Mouse (Mus musculus) hindbrain, embryonic 10.5 days (tissue): Measurements from ENCODE around the gene Mri1. TPM values are rescaled to one million over a fixed set of nuclear protein-coding genes. Genes with fewer than 3 reads are reported as not detected.

Experiments
- microRNA counts: library from miRNA; unstranded; fragments of <30 nt; microRNA quantifications from one replicate; lab custom pipeline; 2017
- polyA plus RNA-seq: library from polyadenylated mRNA; unstranded; fragments of >200 nt; fragmentation: Nextera tagmentation; extraction: Ambion mirVana; gene quantifications from 2 replicates; pipeline ENCODE4 v1.2.1, GENCODE M21; 2016

The Mri1 gene
- polyA plus RNA-seq, 1 experiment from 2014 or later: 65.3 TPM

MicroRNA genes within 50 kb of the gene (microRNA counts, 519-probe panel; counts per million panel counts)
- microRNA mmu-miR-23a (lab: Ali Mortazavi, UCI): 2,824 counts per million, percentile 81 among the panel's probes with 10 or more counts
- microRNA mmu-miR-27a (lab: Ali Mortazavi, UCI): 4,404 counts per million, percentile 91 among the panel's probes with 10 or more counts

Other genes with a start within 250 kb of the Mri1 start
- 0.86 TPM in 1 of 2 replicates, not detected in the other for gene 2210011C24Rik, start 245.2 kb downstream of the Mri1 start, polyA plus RNA-seq
- gene Palm3, start 235.9 kb downstream of the Mri1 start, polyA plus RNA-seq: 9.2 and 10.0 TPM in 2 replicates
- gene Il27ra, start 214.7 kb downstream of the Mri1 start, polyA plus RNA-seq: 0.24 and 0.30 TPM in 2 replicates
- 0.69 TPM in 1 of 2 replicates, not detected in the other for gene Rln3, start 212.3 kb downstream of the Mri1 start, polyA plus RNA-seq
- gene Gm10643, start 192.2 kb downstream of the Mri1 start, polyA plus RNA-seq: 1.5 and 1.8 TPM in 2 replicates
- gene Rfx1, start 190.5 kb downstream of the Mri1 start, polyA plus RNA-seq: 8.5 and 9.2 TPM in 2 replicates
- 16.7 and 19.2 TPM in 2 replicates for gene Dcaf15, start 152.6 kb downstream of the Mri1 start, polyA plus RNA-seq
- gene Podnl1, start 131.3 kb downstream of the Mri1 start, polyA plus RNA-seq: 0.13 TPM in 1 of 2 replicates, not detected in the other
- gene Cc2d1a, start 109.4 kb downstream of the Mri1 start, polyA plus RNA-seq: 18.2 and 19.0 TPM in 2 replicates
- 2.1 TPM in 2 replicates for gene 4930432K21Rik, start 109.3 kb downstream of the Mri1 start, polyA plus RNA-seq
- gene Nanos3, start 72.1 kb downstream of the Mri1 start, polyA plus RNA-seq: 2.5 and 6.8 TPM in 2 replicates
- gene Zswim4, start 20.3 kb downstream of the Mri1 start, polyA plus RNA-seq: 36.9 and 53.5 TPM in 2 replicates
- 386 TPM in 2 replicates for gene D8Ertd738e, start 7.6 kb downstream of the Mri1 start, polyA plus RNA-seq
- 22.2 and 27.2 TPM in 2 replicates for gene Ccdc130, start 13.1 kb upstream of the Mri1 start, polyA plus RNA-seq
- gene Cacna1a, start 131.1 kb upstream of the Mri1 start, polyA plus RNA-seq: 7.3 TPM in 2 replicates